Mouse (Mus musculus) liver, embryonic 13.5 days (tissue): ENCODE data around the gene Baiap2. TPM values are rescaled to one million over a fixed set of nuclear protein-coding genes. Genes with fewer than 3 reads are reported as not detected.

Experiments used
- ATAC-seq: fragments of 200-750 bp; cut with Nextera tagmentation; 2 replicates; pipeline ENCODE4 v1.8.0; 2017; ENCODE audit warnings: low read depth, mild to moderate bottlenecking, moderate number of reproducible peaks, moderate library complexity
- DNase-seq: peaks from one replicate; pipeline ENCODE4 v3.0.0; 2022
- H3K27ac ChIP-seq: fragments of 300-500 bp; sonication (generic); 2 replicates; pipeline ENCODE4 v1.5.1; 2015; ENCODE audit warnings: moderate library complexity, mild to moderate bottlenecking, inconsistent platforms
- H3K27me3 ChIP-seq: fragments of 300-500 bp; sonication (generic); 2 replicates; pipeline ENCODE4 v1.6.1; 2015; ENCODE audit warnings: mild to moderate bottlenecking, inconsistent platforms
- H3K36me3 ChIP-seq: fragments of 300-500 bp; sonication (generic); 2 replicates; pipeline ENCODE4 v1.6.1; 2015; ENCODE audit warnings: mild to moderate bottlenecking, inconsistent platforms
- H3K4me1 ChIP-seq: fragments of 300-500 bp; sonication (generic); replicated peaks from 2 replicates; pipeline ENCODE4 v1.6.1; 2015; ENCODE audit warnings: inconsistent platforms
- H3K4me2 ChIP-seq: fragments of 300-500 bp; sonication (generic); 2 replicates; pipeline ENCODE4 v1.6.1; 2015; ENCODE audit warnings: inconsistent platforms, mild to moderate bottlenecking, moderate library complexity
- H3K4me3 ChIP-seq: fragments of 300-500 bp; sonication (generic); replicated peaks from 2 replicates; pipeline ENCODE4 v1.5.1; 2015; ENCODE audit warnings: mild to moderate bottlenecking, inconsistent platforms
- H3K9ac ChIP-seq: fragments of 300-500 bp; sonication (generic); 2 replicates; pipeline ENCODE4 v1.6.1; 2015; ENCODE audit warnings: mild to moderate bottlenecking, inconsistent platforms
- H3K9me3 ChIP-seq: fragments of 300-500 bp; sonication (generic); replicated peaks from 2 replicates; pipeline ENCODE4 v1.6.1; 2016; ENCODE audit warnings: inconsistent platforms
- WGBS: fragments of 180-500 bp; shearing (Covaris S2); methylation state at CpG from one replicate; pipeline ENCODE4 v1.1.7; 2015; ENCODE audit not compliant: insufficient replicate concordance; 5-methylcytosine and 5-hydroxymethylcytosine counted together
- polyA plus RNA-seq: library from polyadenylated mRNA; unstranded; fragments of >200 nt; fragmentation: Nextera tagmentation; extraction: Ambion mirVana; gene quantifications from 2 replicates; pipeline ENCODE4 v1.2.1, GENCODE M21; 2015

Gene Baiap2
- polyA plus RNA-seq, 1 experiment from 2014 or later: 5.1 TPM

DNA sequence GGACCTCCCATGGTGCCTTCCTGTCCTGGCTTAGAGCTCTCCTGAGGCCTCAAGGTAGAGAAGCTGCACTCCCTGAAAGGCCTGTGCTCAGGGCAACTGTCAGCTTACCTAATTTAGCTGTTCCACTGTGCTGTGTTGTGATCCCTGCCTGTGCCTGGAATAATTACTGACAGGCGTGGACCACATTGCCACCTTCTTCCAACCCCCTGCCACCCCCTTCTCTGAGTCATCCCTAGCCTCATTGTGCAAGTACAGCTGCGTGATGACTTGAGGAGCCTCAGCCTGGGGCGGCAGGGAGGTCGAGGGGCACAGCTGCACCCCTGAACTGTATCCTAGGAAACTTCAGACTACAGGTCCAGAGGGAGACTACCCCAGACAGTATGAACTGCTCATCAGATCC, 5.7 kb downstream of the Baiap2 start:
- Histone ChIP-seq H3K9me3 (no peaks in the 10 kb centered on the region), H3K9ac (peak overlapping the region; percentile 15; the same call in 1 of the 2 replicates), H3K27me3 (peaks cover 26% of the 10 kb centered on the region), H3K36me3 (no peaks in the 10 kb centered on the region), H3K4me2 (no peak overlapping the region), H3K27ac (no peak overlapping the region; the same call in 1 of the 2 replicates), H3K4me3 (no peak overlapping the region), H3K4me1 (peaks cover 71% of the 10 kb centered on the region)
- WGBS: 55% methylated on average over 4 of the region's 4 CpGs
- ATAC-seq (no peak), DNase-seq (no peak)

DNA sequence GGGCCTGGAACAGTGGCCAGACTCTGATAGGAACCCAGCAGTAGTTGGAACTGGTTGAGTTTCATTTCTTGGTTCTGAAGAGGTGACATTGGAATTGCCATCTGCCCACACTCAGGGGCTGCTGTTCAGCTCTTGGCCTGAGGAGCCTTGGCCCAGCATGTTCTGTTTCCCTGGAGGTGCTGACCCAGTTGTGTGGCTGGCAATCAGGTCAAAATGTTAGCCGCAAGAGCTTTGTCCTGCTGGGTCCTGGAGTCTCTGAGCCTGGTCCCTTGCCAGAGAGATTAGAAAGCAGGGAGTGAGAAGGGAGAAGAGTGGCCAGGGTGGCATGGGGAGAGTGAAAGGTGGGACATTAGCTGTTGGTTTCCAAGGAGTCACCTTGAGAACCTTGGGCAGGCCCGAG, 6.2 kb downstream of the Baiap2 start:
- H3K9ac ChIP-seq: 0 out of 2 replicates have a peak overlapping the region, but pooled peaks have one; percentile 15
- peaks cover 71% of the 10 kb centered on the region for H3K4me1 ChIP-seq
- H3K9me3 ChIP-seq: no peaks in the 10 kb centered on the region
- H3K4me3 ChIP-seq: no peak overlapping the region
- 69% methylated on average over 2 of the region's 2 CpGs for WGBS
- H3K36me3 ChIP-seq: no peaks in the 10 kb centered on the region
- H3K27me3 ChIP-seq: peaks cover 21% of the 10 kb centered on the region
- DNase-seq (no peak), ATAC-seq (no peak)
- no peak overlapping the region for H3K27ac ChIP-seq
- H3K4me2 ChIP-seq: no peak overlapping the region

DNA sequence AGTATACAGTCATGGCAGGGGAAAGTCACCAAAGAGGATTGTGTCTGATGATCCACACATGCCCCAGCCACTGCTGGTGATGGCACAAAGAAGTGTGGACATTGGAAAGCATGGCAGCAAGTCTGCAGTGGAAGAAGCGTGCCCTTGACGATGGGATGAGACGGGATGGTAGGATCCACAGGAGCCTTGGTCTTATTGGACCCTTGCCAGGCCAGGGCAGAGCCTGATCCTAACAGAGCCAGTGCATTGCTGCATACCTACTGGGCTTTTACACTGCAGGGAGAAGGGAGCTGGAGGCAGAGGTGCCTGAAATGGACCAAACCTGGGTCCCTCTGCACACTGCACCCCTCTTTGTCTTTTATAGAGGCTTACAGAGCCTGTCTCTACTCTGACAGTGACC, 8.0 kb downstream of the Baiap2 start:
- peaks cover 4% of the 10 kb centered on the region; the same call in 1 of the 2 replicates for H3K27me3 ChIP-seq
- H3K4me3 ChIP-seq: no peak overlapping the region
- H3K36me3 ChIP-seq: no peaks in the 10 kb centered on the region
- ATAC-seq (no peak), DNase-seq (no peak)
- no peak overlapping the region for H3K4me2 ChIP-seq
- H3K9ac ChIP-seq: no peak overlapping the region
- H3K27ac ChIP-seq: no peak overlapping the region
- 83% methylated on average over 3 of the region's 3 CpGs for WGBS
- H3K9me3 ChIP-seq: no peaks in the 10 kb centered on the region
- peaks cover 72% of the 10 kb centered on the region for H3K4me1 ChIP-seq

DNA sequence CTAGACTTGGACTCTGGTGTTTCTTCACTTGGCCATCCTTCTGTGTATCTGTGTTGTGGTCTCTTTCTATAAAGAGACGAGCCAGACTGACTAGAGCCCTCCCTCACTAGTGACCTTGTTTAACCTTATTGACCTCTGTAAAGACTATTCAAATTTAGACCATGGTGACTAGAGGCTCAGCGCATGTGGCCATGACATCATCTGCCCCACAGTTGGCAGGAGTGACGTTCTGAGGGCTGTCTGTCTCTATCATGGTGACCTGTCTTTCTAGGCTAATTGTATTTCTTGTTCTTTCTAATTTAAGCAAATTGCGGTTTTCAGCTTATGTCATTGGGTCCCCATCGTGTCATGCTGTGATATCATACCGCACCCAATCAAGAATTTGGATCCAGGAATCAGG, 8.8 kb downstream of the Baiap2 start:
- Histone ChIP-seq H3K4me3 (no peak overlapping the region), H3K27me3 (no peaks in the 10 kb centered on the region), H3K9me3 (no peaks in the 10 kb centered on the region), H3K9ac (no peak overlapping the region), H3K27ac (no peak overlapping the region), H3K4me1 (peaks cover 75% of the 10 kb centered on the region), H3K4me2 (no peak overlapping the region), H3K36me3 (no peaks in the 10 kb centered on the region)
- no peak for ATAC-seq
- no peak for DNase-seq
- 66% methylated on average over 6 of the region's 6 CpGs for WGBS

DNA sequence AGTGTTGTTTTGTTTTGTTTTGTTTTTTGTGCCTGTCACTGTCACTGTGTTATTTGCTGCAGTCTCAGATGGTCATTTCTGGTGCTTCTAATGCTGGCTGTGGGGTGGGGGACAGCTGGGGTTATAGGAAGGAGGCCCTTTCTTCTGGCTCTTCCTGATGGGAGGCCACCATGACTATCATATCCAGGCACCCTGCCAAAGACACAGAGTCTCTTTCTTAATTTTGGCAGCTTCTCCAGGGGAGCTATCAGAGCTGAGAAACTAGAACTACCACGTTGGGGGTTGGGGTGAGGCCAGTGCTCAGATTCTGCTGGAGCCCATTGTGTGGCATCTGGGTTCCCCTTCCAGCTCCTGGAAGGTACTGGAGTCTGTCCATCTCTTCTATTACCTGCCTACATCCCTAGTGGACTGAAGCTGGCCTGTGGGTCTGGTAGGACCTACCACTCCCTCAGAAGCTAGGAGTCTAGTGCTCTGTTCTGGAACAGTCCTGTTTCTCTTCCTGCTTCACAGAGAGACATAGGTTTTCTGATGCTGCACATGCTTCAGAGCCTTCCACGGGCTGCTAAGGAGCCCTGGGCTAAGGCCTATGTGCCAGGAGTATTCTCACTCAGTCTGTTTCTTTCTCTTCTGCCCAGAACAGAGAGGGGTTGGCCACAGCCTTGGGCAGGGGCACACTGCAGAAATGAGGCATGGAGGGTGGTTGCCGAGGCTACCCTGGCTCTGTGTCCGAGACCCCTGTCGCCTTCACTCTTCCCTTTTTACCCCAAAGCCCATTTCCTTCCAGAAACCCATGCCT, 10.1 kb downstream of the Baiap2 start:
- Histone ChIP-seq H3K4me3 (no peak overlapping the region), H3K27ac (no peak overlapping the region), H3K4me1 (peaks cover 75% of the 10 kb centered on the region), H3K36me3 (no peaks in the 10 kb centered on the region), H3K9me3 (no peaks in the 10 kb centered on the region), H3K9ac (no peak overlapping the region), H3K27me3 (no peaks in the 10 kb centered on the region), H3K4me2 (no peak overlapping the region)
- DNase-seq (no peak), ATAC-seq (no peak)
- WGBS: 53% methylated on average over 5 of the region's 5 CpGs

DNA sequence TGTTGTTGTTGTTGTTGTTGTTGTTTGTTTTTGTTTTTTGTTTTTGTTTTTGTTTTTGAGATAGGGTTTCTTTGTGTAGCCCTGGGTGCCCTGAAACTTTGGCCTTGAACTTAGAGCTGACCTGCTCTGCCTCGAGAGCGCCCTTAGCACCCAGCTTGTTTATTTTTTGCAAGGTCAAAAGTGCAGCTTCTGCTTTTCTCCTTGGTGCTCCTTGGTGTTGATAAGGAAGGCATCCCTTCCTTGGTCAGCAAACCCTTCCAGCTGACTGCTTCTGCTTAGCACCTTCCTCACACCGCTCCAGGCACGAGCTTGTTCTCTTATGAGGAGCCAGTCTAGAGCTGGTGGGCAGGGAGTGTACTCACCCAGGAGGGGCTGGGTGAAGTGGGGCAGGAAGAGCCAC, 11.7 kb downstream of the Baiap2 start:
- Histone ChIP-seq H3K4me2 (no peak overlapping the region), H3K27ac (no peak overlapping the region), H3K9me3 (no peaks in the 10 kb centered on the region), H3K36me3 (no peaks in the 10 kb centered on the region), H3K4me3 (no peak overlapping the region), H3K4me1 (peaks cover 61% of the 10 kb centered on the region), H3K27me3 (no peaks in the 10 kb centered on the region), H3K9ac (no peak overlapping the region)
- DNase-seq (no peak), ATAC-seq (no peak)
- WGBS: 19% methylated on average over 4 of the region's 4 CpGs

DNA sequence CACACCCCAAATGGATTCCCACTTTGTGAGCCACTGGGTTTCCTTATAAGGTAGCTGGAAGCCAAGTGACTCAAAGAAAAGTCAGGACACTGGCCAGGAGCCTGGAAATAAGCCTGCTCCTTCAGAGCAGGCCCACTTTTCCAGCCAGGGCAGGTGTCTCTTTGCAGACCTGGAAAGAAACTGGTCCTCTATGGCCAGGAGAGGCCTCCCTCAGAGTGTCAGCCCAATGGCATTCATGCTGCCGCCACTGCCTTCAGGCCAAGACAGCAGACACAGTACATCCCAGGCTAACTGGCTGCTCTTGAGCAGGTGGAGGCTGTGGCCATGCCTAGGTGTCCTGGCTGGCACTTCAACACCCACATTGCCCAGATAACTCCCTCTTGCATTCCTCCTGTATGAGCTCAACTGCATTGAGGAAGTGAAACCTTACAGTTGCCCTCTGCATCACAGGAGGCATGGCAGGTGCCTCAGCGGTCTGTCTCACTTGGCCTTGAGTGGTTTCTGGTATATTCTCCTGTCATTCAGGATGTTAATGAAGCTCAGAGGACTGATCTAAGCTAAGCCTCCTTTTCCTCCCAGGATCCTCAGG, 12.3 kb downstream of the Baiap2 start:
- Histone ChIP-seq H3K4me3 (no peak overlapping the region), H3K9me3 (no peaks in the 10 kb centered on the region), H3K27me3 (no peaks in the 10 kb centered on the region), H3K4me2 (no peak overlapping the region), H3K36me3 (no peaks in the 10 kb centered on the region), H3K9ac (no peak overlapping the region), H3K4me1 (peaks cover 61% of the 10 kb centered on the region), H3K27ac (no peak overlapping the region; the same call in 1 of the 2 replicates)
- ATAC-seq (no peak), DNase-seq (no peak)
- WGBS: 50% methylated on average over 2 of the region's 2 CpGs

DNA sequence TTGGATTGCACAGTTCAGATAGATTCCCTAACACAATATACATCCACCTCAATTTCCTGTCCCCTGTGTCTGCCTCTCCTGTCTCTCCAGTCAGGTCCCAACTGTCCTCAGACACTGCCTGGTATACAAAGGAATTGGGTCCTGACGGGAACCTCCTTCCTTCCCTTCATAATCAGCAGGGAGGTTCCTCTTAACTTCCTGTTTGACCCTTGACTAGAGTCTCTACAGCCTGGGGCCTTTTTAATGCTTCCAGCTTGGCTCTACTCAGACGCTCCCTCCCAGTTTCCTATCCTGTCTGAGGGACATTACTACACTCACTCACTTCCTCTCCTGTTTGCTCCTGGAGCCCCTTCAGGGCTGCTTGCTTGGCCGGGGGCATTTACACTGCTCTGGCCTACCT, 12.9 kb downstream of the Baiap2 start:
- Histone ChIP-seq H3K4me2 (no peak overlapping the region), H3K9me3 (no peaks in the 10 kb centered on the region), H3K27ac (peak overlapping the region; percentile 53; the same call in 1 of the 2 replicates), H3K27me3 (no peaks in the 10 kb centered on the region), H3K4me3 (no peak overlapping the region), H3K9ac (no peak overlapping the region), H3K36me3 (no peaks in the 10 kb centered on the region), H3K4me1 (peaks cover 61% of the 10 kb centered on the region)
- WGBS: 20% methylated on average over 3 of the region's 3 CpGs
- ATAC-seq (no peak), DNase-seq (no peak)

DNA sequence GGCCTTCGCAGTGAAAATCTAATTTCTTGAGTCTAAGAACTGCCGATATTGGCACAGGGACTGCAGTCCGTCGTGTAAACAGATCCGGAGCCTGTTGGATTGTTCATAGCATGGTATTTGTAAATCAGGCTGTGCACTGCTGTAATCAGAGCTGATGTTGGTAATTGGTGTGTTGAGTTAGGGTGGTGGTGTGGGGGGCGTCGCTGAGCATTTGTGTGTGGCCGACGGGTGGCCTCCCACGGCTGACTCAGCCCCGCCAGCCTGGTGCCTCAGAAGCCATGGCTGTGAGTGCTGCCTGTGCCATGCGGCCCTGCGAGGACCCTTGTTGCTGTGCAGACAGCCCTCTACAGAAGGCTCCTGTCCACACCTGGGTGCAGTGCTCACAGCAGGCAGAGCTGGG, 14.0 kb downstream of the Baiap2 start:
- WGBS: 76% methylated on average over 13 of the region's 13 CpGs
- no peak for DNase-seq
- no peaks in the 10 kb centered on the region for H3K27me3 ChIP-seq
- H3K4me1 ChIP-seq: peaks cover 53% of the 10 kb centered on the region
- no peaks in the 10 kb centered on the region for H3K36me3 ChIP-seq
- H3K4me3 ChIP-seq: no peak overlapping the region
- no peaks in the 10 kb centered on the region for H3K9me3 ChIP-seq
- H3K4me2 ChIP-seq: no peak overlapping the region
- H3K9ac ChIP-seq: no peak overlapping the region
- ATAC-seq: no peak
- no peak overlapping the region for H3K27ac ChIP-seq

DNA sequence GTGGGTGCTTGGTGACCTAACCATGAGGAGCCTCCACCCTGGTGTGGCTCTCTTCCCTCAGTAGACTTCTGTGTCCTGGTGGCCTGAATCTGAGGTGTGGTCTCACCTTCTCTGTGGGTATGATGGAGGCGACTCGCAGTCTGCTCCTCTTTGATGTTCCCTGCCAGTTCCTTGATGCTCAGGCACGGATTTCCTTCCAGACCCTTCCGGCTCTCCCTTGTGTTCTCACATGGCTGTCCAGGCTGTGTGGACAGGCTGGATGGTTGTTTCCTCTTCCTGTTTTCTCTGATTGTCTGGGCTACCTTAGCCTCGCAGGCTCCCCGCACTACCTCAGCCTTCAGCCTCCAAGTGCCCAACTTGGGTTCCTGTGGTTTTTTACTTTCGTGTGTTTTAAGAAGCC, 16.3 kb downstream of the Baiap2 start:
- H3K4me2 ChIP-seq: no peak overlapping the region
- DNase-seq (no peak), ATAC-seq (no peak)
- H3K4me3 ChIP-seq: no peak overlapping the region
- H3K27ac ChIP-seq: no peak overlapping the region
- 43% methylated on average over 7 of the region's 7 CpGs for WGBS
- no peak overlapping the region for H3K9ac ChIP-seq
- peaks cover 32% of the 10 kb centered on the region for H3K4me1 ChIP-seq
- H3K9me3 ChIP-seq: no peaks in the 10 kb centered on the region
- H3K36me3 ChIP-seq: no peaks in the 10 kb centered on the region; the same call in 1 of the 2 replicates
- H3K27me3 ChIP-seq: no peaks in the 10 kb centered on the region

DNA sequence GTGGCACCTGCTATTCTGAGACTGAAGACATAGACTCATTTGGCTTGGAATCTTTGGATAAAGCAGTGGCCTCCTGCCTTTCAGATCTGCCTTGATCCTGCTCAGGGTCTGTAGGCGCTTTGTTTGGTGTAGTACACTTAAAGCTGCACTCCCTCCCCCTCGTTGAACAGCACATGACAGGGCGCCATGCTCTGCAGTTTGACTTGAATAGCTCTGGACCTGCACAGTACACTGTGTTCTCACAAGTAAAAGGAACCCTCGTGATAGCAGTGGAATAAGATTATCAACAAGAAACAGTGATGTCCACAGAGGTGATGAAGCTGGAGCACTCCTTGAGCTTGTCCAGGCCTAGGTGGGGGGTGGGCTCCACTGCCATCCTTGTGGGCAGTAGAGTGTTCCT, 17.2 kb downstream of the Baiap2 start:
- H3K4me1 ChIP-seq: peaks cover 23% of the 10 kb centered on the region
- ATAC-seq (no peak), DNase-seq (no peak)
- 54% methylated on average over 4 of the region's 4 CpGs for WGBS
- no peaks in the 10 kb centered on the region for H3K27me3 ChIP-seq
- H3K9ac ChIP-seq: no peak overlapping the region
- no peaks in the 10 kb centered on the region; the same call in 1 of the 2 replicates for H3K36me3 ChIP-seq
- no peak overlapping the region for H3K4me3 ChIP-seq
- H3K27ac ChIP-seq: no peak overlapping the region
- no peak overlapping the region for H3K4me2 ChIP-seq
- H3K9me3 ChIP-seq: no peaks in the 10 kb centered on the region

DNA sequence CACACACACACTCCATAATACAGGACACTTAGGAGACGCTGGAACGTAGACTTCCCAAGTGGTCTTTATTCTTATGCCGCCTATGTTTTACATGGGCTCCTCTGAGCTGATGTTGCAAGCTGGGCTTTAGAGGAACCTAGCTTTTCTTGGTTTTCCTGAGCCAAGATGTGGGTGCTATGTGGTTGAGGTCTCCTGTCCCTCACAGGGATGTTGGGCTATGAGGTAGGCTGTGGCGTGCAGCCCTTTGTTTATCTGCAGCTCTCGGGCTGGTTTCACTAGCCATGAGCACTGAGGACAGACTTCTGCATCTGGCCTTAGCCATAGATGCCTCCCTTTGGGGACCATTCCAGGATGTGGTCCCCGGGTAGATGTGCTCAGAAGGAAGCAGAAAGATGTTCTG, 18.1 kb downstream of the Baiap2 start:
- H3K36me3 ChIP-seq: no peaks in the 10 kb centered on the region; the same call in 1 of the 2 replicates
- H3K27ac ChIP-seq: no peak overlapping the region

More for the DNA sequence above, 18.1 kb downstream of the Baiap2 start:
- Histone ChIP-seq H3K4me3 (no peak overlapping the region), H3K4me2 (no peak overlapping the region), H3K4me1 (peaks cover 14% of the 10 kb centered on the region), H3K9ac (no peak overlapping the region), H3K27me3 (no peaks in the 10 kb centered on the region), H3K9me3 (no peaks in the 10 kb centered on the region)
- DNase-seq (no peak), ATAC-seq (no peak)
- 54% methylated on average over 6 of the region's 6 CpGs for WGBS
